Mouse (Mus musculus): ENCODE data around the gene Crocc2. TPM values are rescaled to one million over a fixed set of nuclear protein-coding genes. Genes with fewer than 3 reads are reported as not detected.

The Crocc2 gene
- total RNA-seq (2023), result not detected

DNA sequence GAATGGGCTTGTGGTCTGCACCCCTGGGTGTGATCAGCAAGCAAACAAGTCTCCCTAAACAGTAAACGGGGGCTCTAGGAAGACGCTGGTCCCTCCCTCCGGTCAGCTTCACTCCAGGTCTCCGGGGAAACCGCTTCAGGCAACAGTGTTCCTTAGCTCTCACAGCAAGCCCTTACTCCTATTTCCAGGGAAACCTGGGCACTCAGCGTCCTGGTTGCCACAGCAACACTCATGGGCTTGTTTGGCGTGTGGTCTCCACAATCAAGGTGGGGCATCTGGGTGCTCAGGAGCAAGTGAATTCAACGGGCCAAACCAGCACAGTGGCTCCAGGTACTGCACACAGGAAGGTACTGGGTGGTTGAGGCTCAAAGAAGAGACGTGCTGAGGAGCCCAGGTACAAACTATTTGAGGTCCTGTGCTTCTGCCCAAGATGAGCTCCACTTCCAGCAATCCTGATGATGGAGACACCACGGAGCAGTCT, at the start of gene Crocc2:
Crocc2 (plus strand) TSS at position 431 of the 481 bp plus-strand sequence.

GRCm38 (mm10) chr1:93135036-93135526, 33.4 kb upstream of the Crocc2 start, which contains the start of gene Agxt:
Gene Agxt (plus strand): TSS chr1:93135240.

GRCm38 (mm10) chr1:93160501-93161133, 7.9 kb upstream of the Crocc2 start, which contains the start of gene 2310007B03Rik:
Gene 2310007B03Rik (minus strand): TSS chr1:93160948.

GRCm38 (mm10) chr1:93235576-93236544, 67.3 kb downstream of the Crocc2 start, which contains the start of gene Sned1:
Gene Sned1 (plus strand): TSS chr1:93235841.

Other genes starting within 250 kb of the Crocc2 start
- gene Capn10, start 234.3 kb upstream of the Crocc2 start, total RNA-seq (2023), result 14.6 TPM
- 0.77 TPM for gene Gpr35, start 217.9 kb upstream of the Crocc2 start, total RNA-seq (2023)
- not detected for gene Aqp12, start 162.4 kb upstream of the Crocc2 start, total RNA-seq (2023)
- not detected for gene Kif1a, start 66.8 kb upstream of the Crocc2 start, total RNA-seq (2023)
- not detected for gene Agxt, start 33.5 kb upstream of the Crocc2 start, total RNA-seq (2023)
- not detected for gene 2310007B03Rik, start 7.8 kb upstream of the Crocc2 start, total RNA-seq (2023)
- gene Sned1, start 67.1 kb downstream of the Crocc2 start, total RNA-seq (2023), result 0.80 TPM
- 15.2 TPM for gene Mterf4, start 137.2 kb downstream of the Crocc2 start, total RNA-seq (2023)
- gene Ppp1r7, start 174.1 kb downstream of the Crocc2 start, total RNA-seq (2023), result 27.8 TPM
- gene Pask, start 174.8 kb downstream of the Crocc2 start, total RNA-seq (2023), result 1.0 TPM
- not detected for gene Ano7, start 205.2 kb downstream of the Crocc2 start, total RNA-seq (2023)

Measured in CD8-positive naive resting alpha-beta T cell, adult 57 days (primary cell).